Mouse (Mus musculus): ENCODE results near the gene Sec22b.

Gene Sec22b

DNA sequence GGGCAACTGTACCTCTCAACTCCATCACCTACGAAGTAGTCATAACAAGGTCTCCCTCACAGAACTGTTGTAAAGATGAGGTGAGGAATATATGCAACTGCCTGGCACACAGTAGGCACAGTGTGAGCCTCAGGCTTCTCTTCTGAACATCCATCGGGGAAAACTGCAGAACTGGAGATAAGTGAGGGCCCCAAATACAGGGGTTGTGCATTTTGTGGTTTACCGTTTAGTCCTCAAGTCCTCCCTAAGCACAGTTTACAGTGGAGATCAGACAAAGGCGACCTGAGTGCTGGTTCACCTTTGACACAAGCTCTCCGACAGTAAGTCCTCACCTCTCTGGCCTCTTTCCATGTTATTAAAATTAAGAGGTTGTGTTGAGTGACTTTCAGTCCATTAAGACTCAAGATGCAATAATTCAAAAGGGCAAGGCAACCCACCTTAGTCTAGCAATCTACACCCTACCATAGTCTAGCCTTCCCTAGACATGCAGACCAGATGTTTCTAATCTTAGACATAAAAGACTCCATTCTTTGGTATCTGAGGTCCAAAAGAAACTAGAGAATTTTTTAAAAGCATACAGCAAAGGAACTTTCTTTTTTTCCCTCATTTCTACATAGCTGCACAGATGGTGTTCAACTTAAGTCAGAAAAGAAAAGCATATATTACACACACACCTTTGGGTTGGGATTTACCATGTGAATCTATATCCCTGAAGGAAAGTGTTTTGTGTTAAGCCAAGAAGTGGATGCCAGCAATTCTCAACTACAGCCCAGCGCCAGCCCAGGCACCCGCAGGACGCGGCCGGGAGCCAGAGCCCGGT is 40.7 kb downstream of the Sec22b start:
- DNase-seq = no peak

DNA sequence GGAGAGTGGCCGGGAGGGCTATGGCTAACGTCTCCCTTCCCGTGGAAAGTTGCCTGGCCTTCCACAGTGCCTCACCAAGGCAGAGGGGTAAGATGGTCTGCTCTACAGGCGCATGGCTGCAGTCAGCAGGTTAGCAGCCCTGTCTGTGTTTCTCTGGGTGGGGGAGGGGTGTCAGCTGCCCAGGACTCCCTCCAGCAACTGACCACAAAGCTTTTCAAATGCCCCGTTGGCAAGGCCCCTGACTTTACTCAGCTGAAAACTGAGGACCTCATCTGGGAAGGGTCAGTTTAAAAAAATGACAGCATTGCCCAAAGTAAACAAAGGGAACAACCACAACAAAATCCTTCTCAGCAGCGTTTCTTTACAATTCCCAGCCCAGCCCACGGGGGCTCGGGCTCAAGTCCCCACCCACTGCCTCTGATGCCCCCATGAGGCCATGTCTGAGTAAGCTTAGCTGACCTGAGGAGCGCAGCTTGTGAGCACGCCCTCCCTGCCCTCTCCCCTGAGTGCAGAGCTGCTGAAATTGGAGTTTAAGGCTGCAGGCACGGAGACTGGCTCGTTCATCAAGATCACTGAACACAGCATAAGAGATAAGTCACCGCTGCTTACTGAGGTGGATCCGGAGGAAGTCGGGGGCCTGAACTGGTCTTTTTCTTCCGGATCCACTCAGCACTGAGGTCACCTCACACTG is 41.4 kb downstream of the Sec22b start:
- DNase-seq = peak; percentile 85

DNA sequence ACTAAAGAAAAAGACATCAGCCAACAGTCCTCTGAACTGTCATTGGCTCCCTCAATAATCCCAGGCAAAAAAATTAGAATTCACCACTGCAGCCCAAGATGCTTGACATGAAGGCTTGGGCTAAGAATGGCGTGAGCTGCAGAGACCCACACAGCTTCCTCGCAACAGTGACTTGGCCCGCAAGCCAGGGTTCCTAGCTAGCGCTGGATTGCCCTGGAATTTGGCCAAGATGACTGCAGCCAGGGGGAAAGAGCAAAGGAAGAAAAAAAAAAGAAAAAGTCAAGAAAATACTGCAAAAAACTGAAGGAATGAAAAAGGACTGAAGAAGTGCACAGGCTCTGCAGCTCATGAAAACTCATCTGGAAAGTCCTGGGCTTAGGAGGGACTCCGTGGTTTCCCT is 43.5 kb downstream of the Sec22b start:
- DNase-seq = no peak

DNA sequence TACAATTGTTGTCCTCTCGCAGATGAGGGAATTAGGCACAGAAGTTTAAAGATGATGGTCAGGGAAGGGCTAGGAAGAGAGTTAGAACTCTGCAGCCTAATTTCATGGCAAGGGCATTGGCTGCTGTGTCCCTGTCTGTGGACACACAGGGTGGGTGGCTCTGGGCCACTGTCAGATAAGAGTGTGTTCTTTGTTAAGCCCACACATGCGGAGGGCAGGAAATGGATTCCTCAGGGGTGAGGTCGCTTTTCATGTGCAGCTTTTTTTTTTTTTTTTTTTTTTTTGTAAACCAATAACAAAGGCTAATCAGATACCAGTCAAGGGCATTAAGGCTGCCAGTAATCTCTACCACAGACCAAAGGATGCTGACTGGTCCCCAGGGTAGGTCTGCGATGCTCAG is 45.4 kb downstream of the Sec22b start:
- peak; percentile 61 for DNase-seq

DNA sequence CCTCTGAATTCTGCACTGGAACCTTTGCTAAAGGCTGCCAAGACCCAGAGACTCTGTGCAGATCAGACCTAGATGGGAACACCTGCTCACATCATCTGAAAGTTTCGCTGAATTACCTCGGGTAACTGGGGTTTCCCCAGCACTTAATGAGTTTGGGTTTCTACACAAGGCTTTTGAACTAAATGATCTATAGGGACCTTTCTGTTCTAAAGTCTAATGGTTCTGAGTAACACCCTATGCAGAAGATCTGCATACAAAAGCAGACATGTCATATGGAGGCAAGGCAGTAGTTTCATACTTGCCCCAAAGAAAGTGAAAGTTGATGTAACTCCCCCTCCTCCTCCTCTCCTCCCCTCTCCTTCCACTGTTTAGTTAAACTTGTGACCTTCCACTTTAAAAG is 47.5 kb downstream of the Sec22b start:
- no peak for DNase-seq

DNA sequence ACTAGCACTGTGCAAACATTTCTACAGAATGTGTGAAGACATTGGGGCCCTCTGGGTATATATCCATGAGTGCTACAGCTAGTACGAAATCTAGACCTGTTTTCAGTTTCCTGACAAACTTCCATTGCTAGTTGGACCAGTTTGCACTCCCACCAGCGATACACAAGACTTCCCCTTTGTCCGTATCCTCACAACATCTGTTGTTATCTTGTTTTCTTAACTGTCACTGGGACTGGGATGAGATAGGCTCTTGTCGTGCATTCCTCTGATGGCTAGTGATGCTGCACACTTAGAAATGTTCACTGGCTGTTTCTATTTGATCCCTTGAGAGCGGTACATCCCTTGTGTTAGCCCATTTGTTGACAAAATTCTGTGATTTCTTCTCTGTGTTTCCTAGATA is 49.0 kb downstream of the Sec22b start:
- no peak for DNase-seq

DNA sequence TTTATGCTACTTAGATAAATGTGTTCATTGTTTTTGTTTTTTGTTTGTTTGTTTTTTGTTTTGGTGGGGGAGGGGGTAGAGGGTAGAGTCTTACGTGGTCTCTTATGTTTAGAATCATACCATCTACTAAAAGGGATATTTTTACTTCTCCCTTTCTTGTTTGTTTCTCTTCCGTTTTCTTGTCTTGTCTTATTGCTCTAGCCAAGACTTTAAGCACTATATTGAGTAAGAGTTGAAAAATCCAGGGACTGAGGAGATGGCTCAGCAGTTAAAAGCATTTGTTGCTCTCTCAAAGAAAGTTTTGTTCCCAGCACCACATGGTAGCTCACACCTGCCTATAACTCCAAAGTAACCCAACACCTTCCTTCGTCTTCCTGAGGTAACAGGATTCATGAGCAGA is 50.1 kb downstream of the Sec22b start:
- DNase-seq = no peak

DNA sequence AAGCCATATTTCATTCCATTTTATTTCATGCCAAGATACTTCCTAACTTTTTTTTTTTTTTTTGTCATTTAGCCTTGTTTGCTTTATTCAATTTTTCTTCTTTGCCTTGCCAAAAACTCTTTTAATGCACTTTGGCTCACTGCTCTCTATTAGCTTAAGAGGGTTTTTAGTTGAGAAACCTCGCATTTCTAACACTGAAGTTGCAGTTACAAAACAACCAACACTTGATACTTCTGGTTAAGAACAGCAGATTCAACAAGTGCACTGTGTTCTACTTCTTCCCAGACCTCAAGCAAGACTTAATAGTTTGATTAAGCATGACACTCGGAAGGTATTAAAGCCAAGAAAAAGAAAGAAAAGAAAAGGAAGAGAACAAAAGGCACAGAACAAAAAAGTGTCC is 52.2 kb downstream of the Sec22b start:
- DNase-seq = no peak

DNA sequence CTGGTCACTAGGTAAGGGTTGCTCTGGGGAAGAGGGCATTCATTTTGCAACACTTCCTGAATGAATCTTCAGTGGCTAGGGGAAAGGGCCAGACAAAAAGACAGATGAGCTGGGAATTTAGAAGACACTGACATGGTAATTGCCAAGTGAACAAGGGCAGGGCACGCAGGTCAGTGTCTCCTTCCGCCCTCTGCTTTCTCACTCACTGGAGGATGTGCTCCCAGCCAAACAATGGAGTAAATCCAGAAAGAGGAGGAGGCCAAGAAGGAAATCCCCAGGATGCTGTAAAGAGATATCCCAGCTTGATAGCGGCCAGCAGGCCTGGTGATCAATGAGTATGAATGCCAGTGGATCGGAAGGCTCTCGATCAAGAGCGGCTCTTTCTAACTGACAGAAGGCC is 55.3 kb downstream of the Sec22b start:
- DNase-seq = no peak

DNA sequence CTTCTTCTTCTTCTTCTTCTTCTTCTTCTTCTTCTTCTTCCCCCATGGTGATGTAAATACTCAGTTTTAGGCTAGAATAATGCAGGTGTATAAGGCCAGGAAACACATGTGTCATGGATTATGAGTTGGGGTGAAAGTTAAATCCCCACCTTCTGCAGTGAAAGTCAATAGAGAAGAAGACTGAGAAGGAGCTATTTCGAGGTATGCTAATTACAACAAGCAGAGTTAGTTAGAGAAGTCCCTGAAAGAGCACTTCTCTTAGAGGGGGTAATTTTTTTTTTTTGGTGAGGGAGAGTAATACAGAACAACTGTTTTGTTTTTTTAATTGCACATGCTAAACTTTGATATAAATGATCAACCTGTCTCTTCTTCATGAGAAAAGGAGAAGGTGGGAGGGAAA is 55.9 kb downstream of the Sec22b start:
- no peak for DNase-seq

DNA sequence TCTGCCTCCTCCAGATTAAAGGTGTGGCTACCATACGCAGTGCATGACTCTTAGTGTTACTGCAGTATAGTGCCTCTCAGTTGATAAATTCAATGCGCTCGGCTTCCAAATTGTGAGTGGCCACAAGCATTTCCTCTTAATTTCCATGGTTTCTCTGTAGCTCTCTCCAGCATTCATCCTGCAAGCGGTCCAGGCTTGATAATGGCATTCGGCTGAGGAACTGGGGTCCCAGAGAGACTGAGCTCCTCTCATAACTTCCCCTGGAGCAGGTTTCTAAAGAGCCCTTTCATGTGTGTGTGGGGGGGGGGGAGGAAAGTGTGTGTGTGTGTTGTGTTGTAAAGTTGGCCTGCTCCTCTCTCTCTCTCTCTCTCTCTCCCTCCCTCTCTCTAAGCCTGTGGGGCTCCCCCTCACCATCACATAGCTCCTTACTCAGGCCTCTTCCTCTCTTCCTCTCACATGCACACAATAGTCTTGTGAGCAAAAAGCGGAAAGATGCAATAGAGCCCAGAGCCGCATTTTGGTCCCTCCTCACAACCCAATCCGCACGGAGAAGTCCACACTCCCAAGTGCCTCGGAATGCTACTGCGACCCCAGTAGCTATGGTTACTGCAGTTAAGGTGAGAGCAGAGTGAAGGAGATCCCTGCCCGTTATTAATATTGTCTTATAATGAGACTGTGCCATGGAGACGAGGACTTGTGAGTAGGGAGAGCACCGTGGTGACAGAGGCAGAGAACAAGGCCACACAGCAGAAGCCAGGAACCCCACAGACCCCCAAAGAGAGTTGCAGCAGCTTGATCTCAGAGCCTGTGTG is 60.0 kb downstream of the Sec22b start:
- DNase-seq = no peak

DNA sequence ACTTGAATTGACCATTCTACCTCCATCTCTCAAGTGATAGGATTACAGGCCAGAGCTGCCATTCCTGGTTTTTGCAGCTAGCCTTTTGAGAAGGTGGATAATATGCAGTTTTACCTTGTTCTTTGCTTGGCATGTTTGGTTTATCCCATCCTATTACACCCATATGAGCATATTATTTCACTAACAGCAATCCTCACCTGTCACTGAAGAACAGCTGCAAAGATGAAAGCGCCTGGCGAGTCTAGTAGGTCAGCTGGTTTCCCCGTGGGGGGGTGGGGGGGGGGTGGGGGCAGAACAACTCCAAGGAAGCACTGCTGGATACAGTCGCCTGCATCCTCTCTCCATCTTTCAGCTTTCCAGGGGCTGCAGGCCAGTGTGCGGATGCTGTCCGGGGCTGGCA is 61.0 kb downstream of the Sec22b start:
- DNase-seq = no peak

DNA sequence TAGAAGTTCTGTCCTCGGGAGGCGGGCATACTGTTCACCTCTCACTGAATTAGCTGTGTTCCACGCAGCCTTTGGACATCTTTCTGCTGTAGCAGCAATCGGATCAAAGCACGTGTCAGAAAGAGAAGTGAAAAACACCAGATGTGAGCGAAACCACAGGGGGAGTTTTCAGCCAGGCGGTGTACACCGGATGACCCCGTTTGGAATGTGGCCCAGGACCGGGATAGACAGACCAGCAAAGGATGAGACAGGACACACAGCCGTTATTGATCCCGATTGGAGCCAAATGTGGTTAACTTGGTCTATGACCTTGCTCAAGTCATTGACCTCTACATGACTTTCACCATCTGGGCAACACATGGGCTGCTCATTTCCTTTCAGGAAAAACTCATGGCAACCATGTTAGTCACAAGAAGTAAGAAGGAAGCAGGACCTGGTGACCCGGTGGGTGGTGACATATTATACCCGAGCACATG is 63.9 kb downstream of the Sec22b start:
- DNase-seq = peak; percentile 76

DNA sequence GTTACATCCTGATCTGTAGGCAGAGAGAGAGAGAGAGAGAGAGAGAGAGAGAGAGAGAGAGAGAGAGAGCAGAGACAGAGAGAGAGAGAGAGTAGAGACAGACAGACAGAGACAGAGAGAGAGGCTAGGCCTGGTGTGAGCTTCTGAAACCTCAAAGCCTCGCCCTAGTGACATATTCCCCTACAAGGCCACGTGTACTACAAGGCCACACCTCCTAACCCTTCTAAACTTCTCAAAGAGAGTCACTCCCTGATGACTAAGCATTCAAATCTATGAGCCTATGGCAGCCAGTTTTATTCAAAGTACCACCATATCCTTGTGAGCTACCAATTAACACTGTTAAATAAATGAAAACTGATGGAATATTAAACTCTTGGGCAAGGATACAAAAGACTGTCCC is 66.6 kb downstream of the Sec22b start:
- DNase-seq = no peak

DNA sequence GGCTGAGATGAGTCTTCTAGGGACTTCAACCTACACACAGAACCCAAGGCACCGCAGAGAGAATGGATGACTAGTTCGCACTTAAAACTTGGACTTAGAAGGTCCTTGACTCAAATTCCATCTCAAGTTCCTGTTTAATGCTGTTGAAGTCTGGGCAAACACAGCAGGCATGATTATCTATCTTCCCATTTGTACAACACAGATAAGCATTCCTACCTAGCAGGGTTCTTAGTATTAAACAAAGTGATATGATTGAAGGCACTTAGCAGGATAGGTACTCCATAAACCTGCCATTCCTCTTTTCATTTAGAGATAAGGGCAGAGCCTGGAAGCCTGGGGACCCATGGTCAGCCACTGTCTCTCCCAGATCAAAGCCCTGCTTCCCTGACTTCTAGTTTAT is 67.2 kb downstream of the Sec22b start:
- DNase-seq = no peak

DNA sequence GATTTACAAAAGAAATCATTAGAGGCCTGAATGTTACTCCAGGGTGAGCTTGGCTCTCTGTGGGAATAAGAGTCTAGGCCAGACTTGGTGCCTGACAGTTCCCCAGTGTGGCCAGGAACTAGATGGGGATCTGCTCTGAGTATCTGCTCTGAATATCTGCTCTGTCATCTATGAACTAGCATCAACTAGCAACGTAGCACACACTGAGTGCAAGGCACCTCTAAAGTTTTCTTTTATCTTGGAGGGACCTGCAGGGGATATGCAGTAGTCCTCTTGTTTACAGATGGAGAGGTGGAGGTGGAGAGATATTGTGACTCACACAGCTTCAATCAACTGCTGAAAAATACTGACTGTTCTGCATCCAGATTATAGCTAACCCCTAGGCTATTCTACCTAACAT is 68.0 kb downstream of the Sec22b start:
- DNase-seq = no peak

DNA sequence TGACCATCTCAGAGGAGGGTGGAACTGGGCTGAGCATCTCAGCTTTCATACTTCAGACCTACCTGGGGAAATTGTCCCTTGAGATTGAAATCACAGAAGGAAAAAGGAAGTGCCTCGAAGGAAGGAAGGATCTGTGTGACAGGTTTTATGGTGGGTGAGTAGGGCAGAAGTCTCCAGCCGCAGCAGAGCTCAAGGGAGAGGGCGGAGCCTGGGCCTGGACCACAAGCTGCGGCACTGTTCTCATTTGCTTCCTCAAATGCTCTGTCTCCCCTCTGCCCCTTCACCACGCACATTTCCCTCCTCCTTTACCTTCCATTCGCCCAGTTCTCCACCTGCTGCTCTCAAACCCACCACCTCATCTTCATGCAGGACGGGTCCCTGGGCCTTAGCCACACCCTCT is 70.1 kb downstream of the Sec22b start:
- no peak for DNase-seq

DNA sequence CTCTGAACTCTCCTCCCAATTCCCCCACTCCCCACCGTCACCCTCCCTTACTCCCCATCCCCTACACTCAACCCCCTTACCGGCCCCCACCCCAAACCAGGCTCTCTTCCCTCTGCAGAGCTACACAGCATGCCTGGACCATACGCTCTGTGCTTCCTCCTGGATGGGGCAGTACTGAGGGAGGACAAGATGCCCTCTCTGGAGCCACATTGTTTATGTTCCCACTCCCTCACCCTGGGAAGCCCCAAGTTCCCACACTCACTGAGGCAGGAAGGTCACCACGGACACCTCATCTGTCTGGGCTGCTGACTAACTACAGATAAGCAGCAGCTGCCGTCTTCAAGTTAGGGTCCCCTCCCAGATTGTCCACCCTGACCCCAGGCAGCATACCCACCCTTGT is 71.2 kb downstream of the Sec22b start:
- DNase-seq = no peak

DNA sequence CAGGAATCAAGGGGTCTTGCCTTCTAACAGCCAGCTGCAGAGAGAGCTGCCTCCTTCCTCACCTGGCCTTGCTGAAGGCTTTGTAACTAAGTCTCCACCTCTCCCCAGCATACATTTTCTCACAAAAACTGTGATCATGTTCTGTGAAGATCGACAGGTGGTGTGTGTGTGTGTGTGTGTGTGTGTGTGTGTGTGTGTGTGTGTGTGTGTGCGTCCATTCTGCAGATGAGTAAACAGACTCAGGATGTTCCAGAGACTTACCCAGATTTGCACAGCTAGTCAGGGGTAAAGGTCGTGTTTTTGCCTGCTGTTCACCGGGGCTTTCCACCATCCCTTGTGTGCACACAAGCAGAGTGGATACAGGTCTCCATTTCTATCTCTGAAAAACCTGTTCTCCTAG is 71.7 kb downstream of the Sec22b start:
- DNase-seq = no peak

All from embryo, embryonic 11 days (tissue).